34 mouse cellular contexts compared by ENCODE assay signal in genomic region chr14:111577470-111577869, GRCm38 (mm10).
"Had no signal": no experiment of that assay in that cellular context is flagged by ENCODE, and none has a peak within 500 bp of the region (broad histone marks: within the 10 kb centered on the region; RNA-seq: fewer than 3 reads in every experiment).

No protein-coding gene starts in this region.

- H3K9ac ChIP-seq: heart, embryonic 12.5 days; heart, embryonic 13.5 days; heart, embryonic 15.5 days; hindbrain, embryonic 12.5 days; hindbrain, embryonic 13.5 days; hindbrain, embryonic 14.5 days; hindbrain, embryonic 15.5 days; intestine, embryonic 15.5 days; kidney, embryonic 15.5 days had no signal

- H3K4me3 ChIP-seq: heart, embryonic 12.5 days; heart, embryonic 13.5 days; heart, embryonic 15.5 days; hindbrain, embryonic 10.5 days; hindbrain, embryonic 12.5 days; hindbrain, embryonic 13.5 days; hindbrain, embryonic 15.5 days; intestine, embryonic 15.5 days; kidney, embryonic 15.5 days; layer of hippocampus, adult 2 months; left cerebral cortex, adult 2 months had no signal

- ATAC-seq: hindbrain, embryonic 16.5 days; hindbrain, postnatal 0 days; inflammation-experienced regulatory T-cells, adult 6 months; intestine, embryonic 15.5 days; intestine, embryonic 16.5 days; intestine, postnatal 0 days had no signal

- H3K27me3 ChIP-seq: heart, embryonic 12.5 days; heart, embryonic 13.5 days; heart, embryonic 15.5 days; hindbrain, embryonic 12.5 days; hindbrain, embryonic 13.5 days; hindbrain, embryonic 15.5 days; intestine, embryonic 15.5 days; kidney, embryonic 15.5 days had no signal

- DNase-seq: heart, postnatal 10 days; heart, postnatal 14 days; heart, postnatal 36 days; heart, postnatal 4 days; kidney, adult 11 months; kidney, adult 18-20 months; kidney, adult 2 months; kidney, adult 8-10 months; kidney, adult 9 months; kidney, postnatal 10 days; kidney, postnatal 14 days; kidney, postnatal 25 days; kidney, postnatal 36 days; kidney, postnatal 4 days; layer of hippocampus, adult 9-11 months; layer of hippocampus, postnatal 36 days had no signal

- H3K4me1 ChIP-seq: heart, embryonic 12.5 days; heart, embryonic 13.5 days; heart, embryonic 15.5 days; hindbrain, embryonic 10.5 days; hindbrain, embryonic 12.5 days; hindbrain, embryonic 13.5 days; hindbrain, embryonic 15.5 days; intestine, embryonic 15.5 days; kidney, embryonic 15.5 days had no signal

- H3K27ac ChIP-seq: heart, embryonic 13.5 days; heart, embryonic 15.5 days; hindbrain, embryonic 10.5 days; hindbrain, embryonic 12.5 days; hindbrain, embryonic 13.5 days; hindbrain, embryonic 14.5 days; hindbrain, embryonic 15.5 days; hindbrain, postnatal 0 days; intestine, embryonic 15.5 days; kidney, embryonic 15.5 days; kidney, postnatal 0 days; layer of hippocampus, adult 2 months; left cerebral cortex, adult 2 months had no signal

- H3K36me3 ChIP-seq: heart, embryonic 12.5 days; heart, embryonic 13.5 days; heart, embryonic 15.5 days; hindbrain, embryonic 10.5 days; hindbrain, embryonic 12.5 days; hindbrain, embryonic 13.5 days; hindbrain, embryonic 15.5 days; intestine, embryonic 15.5 days; kidney, embryonic 15.5 days had no signal

- H3K9me3 ChIP-seq: heart, embryonic 12.5 days; heart, embryonic 13.5 days; heart, embryonic 15.5 days; hindbrain, embryonic 10.5 days; hindbrain, embryonic 12.5 days; hindbrain, embryonic 13.5 days; hindbrain, embryonic 15.5 days; intestine, embryonic 15.5 days; kidney, embryonic 15.5 days had no signal
